Mouse (Mus musculus) gonadal fat pad, adult 2 months (tissue): ENCODE data around the gene Galnt14. TPM values are rescaled to one million over a fixed set of nuclear protein-coding genes. Genes with fewer than 3 reads are reported as not detected.

Experiments
- DNase-seq: peaks from one replicate; pipeline ENCODE4 v3.0.0-alpha.2; 2012; ENCODE audit warnings: low read depth
- polyA plus RNA-seq: library from polyadenylated mRNA; depleted of rRNA; stranded (reverse); fragments of >200 nt; gene quantifications from 2 replicates; pipeline ENCODE4 v1.2.3, GENCODE M21; 2012; rRNA removed

Galnt14 gene
- polyA plus RNA-seq = 10.4 and 15.0 TPM in 2 replicates

DNA sequence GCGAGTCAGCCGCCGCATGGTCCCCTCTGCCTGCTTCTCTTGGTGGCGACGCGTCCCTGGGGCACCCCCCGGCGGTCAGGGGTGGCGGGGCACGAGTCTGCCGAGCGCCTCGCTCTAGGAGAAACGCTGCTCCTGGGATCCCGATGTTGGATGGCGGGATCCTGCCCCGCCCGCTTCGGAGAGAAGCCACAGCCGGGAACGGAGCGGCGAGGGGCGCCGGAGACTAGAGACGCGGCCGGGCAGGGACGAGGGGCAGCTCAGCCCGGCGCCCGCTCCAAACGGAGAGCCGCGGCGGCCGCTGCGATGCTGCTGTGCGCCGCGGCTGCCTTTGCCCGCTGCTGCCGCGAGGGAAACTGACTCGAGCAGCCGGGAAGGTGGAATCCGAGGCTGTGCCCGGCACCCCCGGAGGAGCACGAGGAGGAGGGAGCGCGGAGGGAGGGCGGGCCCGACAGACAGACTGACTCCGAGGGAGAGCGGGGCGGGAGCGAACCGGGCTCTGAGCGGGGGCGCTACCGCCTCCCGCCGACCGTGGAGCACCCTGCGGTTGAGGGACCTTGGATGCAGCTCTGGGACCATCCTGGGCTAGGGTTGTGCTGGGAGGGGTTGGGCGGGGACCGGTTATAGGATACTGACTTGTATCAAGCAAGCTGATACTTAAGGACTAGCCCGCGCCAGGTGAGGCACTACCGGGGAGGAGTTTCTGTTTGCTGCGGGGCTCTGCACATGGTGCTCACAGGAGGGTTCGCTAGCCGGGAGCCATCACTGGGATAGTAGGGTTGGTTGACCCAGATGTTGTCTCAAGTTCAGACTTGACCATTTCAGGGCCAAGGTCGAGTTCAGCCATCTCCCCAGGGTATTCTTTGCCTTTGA is at the start of gene Galnt14:
TSS of gene Galnt14 (minus strand) at position 412 of the 870 bp plus-strand sequence.
- no peak for DNase-seq

DNA sequence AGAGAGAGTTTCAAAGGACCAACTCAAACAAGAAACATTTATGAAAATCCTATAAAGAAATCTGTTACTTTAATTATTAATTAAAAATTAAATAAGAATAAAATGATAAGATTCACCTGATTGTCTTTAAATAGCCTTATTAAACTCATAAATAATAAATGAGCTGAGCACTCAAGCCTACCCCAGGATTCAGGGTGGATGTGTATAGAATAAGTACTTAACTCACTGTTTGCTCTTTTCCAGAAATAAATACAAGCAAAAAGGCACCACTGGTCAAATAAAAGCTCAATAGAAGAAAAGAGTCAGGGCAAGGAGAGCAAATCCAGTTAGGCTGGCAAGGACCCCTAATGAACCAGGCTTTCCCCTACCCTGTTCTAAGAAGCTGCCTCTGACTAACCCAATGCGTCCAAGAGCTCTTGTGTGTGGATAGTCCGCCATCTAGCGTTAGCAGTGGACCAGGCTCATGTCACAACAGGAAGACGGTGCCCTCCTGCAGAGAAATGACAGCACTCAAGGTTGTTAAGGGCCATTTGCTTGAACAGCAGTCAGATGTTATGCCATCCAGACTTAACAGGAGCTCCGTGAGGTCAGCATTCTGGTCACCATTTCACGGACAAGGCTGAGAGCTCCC is 33.5 kb upstream of the Galnt14 start:
- DNase-seq = no peak

DNA sequence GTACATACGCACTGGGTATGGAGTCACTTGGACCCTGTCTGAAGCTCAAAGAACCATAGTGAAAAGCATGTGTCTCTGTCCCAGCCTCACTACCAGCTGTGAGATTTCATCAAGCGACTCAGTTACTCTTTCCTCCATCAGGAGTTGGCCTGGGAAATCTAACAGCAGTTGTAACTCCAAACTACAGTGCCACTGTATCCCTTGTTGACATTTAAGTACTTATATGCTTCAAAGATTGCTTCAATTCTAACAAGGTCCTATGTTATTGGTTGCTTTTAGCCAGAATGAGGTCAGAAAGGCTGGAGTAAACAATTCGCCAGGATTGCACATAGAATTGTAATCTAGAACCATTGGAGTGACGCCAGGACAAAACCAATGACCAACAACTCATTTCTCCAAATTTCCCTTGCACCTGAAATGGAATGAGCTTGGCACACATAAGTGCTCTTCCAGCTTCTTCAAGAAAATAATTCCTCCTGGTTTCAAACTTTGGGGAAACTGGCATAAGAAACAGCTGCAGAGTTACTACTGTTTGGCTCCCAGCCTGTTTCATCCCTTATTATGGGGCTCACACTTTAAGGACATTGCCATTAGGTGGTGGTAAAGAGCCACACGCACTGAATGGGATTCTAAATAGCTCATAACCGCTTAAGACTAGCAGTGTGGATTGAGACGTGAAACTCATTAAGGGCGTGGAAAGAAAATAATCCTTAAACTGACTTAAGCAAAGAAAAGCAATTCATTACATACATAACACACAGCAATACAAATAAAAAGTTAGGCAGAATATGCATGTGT is 13.8 kb upstream of the Galnt14 start:
- DNase-seq = no peak

DNA sequence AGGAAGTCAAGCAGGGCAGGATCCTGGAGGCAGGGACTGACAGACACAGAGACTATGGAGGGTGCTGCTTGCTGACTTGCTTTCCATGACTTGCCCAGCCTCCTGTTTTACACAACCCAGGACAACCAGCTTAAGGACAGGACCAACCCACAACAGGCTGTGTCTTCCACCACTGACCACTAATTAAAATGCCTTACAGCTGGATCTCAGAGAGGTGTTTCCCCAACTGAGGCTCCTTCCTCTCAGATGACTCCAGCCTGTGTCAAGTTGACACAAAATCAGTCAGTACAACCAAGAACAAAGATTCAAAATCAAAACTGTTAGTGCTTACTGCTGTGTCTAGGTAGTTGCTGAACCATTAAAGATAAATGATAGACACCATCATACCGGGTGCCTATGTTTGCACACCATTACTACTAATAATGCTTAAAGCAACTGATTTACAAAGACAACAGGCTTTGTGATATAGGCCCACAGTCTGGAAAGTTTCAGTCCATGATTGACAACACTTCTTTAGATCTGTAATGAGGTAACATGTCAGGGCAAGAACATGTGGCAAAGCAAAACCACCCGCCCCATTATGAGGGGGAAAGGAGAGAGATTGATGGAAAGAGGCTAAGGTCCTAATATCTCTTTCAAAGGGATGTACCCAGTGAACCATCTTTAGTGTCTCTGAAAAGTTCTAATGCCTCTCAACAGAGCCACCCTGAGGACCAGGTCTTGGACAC is 8.9 kb upstream of the Galnt14 start:
- DNase-seq = no peak

DNA sequence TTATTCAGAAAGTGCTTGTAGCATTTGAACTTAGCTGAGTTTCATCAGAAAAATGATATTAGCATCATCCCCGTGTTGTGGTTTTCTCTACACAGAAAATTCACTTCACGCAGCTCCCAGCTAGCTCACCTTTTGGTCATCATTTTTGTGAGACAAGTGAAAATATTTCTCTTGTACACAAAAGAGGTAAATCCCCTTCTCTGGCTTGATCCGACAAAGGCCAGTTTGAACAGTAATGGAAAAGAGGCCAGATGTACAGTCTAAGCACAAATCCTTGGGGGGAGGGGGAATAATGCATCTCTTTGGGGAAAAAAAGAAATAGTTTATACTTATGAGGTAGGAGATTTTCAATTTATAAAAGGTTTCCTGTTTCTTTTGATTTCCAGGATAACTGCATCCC is 6.4 kb upstream of the Galnt14 start:
- DNase-seq = no peak

DNA sequence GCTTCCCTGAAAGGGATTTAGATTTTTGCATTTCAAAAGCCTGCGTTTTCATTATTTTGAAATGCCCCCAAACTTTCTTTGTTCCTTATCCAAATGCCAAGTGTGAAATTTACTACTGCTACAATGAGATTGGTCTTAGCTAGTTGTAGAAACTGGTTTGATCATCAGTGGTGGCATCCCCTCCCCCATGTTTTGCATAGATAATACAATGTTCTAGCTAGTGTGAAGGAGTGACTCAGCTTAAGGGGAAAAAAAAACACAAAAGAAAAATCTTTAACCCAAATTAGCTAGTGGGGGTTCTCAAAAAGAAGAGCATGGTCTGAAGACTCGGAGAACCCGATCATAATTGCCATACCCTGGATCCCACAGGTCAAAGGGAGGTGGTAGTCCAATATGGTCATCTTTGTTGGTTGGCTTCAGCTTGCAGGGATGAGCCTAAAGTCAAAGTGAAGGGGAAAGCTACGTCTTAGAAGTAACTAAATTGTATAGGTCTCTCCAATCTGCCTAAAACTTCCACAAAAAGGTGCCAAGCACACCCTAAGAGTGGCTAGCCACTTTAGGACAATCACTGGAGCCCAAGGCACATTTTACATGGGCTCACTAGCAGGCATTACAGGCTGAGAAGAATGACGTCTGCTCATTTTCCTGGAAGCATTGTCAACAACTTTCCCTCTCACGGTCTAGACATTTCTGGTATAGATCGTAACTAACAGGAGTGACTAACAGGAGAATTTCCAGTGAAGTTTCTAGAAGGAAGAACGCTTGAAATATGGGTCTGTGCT is 4.4 kb upstream of the Galnt14 start:
- DNase-seq = no peak

DNA sequence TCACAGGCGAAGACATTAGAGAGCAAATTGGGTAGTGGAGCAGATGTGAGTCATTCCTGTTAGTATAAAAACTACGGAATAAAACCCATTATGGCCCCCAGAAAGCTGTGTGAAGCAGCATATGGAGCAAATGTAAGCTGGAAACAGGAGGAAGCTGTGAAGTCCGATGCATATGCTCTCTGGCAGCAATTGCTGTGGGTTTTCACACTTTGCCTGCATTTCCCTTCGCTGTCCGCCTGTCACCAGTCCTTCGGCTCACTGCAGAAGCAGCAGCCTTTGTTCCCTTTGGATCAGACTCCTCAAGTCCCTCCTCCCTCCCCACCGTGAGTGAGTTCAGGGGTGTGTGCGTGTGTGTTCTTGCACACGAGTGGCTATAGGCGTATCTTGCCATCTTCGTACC is 3.1 kb upstream of the Galnt14 start:
- no peak for DNase-seq

DNA sequence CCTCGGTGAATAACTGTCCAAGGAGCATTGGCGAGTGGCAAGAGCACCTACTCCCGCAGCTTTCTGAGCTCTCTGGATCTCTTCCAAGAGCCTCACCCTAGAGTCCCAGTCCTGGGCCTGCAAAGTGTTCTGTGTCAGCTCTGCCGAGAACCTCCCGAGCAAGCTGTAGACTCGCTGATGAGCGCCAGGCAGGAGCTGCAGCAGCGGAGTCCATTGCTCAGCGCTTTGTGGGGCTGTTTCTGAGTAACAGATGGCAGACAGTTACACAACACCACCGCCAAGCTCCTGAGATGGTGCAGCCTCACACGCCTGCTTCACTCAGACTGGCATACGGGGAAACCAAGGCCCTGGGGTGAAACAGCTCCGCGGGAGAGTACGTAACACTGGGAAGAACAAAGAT is 1.7 kb upstream of the Galnt14 start:
- no peak for DNase-seq

DNA sequence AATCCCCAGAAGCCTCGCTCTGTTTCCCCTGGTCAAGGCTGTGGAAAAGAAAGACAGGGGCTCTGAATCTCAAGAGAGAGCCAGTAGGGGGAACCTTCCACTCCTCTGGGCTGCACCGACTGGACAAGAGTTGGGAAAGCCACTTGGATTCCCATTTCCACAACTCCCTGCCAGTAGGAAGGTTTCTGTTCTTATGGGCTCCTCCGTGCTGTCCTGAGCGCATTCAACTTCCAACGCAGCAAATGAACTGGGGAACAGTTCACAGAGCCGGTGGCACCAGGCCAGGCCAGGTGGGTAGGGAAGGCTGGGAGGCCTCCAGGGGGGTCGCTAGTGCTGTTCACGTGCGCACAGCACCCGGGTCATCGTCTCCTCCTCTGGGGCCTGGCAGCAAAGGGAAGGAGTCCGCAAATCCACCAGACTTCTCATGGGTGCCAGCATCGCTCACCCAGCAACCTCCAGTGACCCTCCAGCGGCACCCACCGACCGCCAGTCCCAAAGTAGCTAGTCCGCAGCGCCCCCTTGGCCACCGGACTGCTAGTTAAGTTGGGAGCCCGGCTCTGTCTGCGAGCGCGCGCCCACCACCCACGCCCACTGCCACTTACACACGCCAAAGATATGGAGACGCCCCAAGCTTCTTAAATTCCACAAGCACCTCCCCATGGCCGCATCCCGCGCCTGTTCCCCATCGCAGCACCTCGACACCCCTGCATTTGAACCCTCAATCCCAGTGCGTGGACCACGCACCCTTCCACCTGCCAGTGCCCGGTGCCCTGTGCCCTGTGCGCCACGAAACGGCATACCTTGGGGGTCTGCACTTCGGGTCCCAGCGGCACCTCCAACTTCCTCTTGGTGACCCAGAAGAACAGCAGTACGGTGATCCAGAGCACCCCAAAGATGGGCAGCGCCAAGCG is 867 bp downstream of the Galnt14 start:
- no peak for DNase-seq

DNA sequence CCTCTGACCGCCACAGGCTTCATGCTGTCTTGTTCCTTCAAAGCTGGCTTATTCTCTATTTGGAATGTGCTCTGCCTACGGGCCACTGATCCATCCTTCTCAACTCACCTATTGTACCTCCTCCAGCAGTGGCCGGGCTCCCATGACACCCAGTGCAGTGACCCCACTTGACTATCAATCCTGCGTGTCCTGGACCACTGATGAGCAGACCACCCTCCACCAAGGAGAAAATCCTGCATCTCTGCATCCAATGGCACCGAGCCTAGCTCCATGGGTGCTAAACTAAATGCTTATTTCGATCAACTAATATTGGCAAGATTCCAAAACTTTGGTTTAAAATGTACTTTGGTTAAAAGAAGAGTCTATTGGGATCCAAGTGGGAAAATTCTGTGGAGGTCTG is 1.8 kb downstream of the Galnt14 start:
- no peak for DNase-seq

DNA sequence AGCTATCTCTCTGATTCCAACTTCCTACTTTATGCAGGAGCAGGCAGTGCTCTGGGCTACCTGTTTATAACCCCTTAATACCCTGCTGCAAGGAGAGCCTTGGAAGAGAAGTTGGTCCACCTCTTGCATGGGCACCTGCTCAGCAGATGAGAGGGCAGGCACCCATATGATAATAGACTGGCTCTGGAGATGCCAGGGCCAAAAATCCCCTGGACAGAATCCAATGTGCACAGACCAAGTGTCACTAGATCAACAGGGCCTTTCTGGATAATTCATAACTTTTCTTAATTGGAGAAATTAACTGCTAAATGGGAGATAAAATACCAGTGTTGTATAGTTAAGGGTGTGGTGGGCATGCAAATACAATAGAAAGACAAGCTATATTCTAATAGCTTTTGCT is 6.7 kb downstream of the Galnt14 start:
- no peak for DNase-seq

DNA sequence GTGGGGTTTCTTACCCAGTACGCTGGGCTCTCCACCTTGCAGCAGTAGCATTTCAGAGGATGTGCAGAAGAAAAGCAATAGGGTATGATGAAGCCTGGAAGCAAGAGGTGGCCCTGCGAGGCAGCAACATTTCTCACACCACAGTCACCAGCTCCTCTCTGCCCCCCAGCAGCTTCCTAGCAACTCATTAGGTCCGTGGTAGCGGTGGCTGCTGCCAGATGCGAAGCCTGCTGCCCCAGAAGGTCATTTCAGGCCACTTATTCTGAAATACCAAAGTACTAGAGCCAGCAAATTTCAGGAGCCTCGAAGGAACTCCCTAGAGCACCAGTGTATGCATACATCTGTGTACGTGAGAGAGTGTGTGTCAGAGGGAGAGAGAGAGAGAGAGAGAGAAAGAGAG is 9.2 kb downstream of the Galnt14 start:
- DNase-seq = no peak

DNA sequence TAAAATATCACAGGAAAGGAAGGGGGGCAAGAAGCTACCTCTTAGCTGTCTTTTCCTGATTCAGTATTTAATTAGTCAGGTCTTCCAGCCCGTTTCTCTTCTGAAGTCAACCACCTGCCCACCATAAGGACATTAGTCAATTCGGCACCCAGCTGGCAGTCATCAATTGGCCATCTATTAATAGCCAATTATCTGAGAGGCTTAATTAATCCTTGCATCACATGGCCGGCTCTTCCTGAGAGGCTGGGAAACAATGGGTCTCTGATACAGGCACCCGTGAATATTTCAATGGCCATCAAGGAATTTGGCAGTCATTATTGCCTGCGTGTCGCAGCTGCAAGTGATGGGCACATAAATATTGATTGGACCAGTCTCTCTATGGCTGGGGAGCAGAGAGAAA is 10.4 kb downstream of the Galnt14 start:
- DNase-seq = no peak

DNA sequence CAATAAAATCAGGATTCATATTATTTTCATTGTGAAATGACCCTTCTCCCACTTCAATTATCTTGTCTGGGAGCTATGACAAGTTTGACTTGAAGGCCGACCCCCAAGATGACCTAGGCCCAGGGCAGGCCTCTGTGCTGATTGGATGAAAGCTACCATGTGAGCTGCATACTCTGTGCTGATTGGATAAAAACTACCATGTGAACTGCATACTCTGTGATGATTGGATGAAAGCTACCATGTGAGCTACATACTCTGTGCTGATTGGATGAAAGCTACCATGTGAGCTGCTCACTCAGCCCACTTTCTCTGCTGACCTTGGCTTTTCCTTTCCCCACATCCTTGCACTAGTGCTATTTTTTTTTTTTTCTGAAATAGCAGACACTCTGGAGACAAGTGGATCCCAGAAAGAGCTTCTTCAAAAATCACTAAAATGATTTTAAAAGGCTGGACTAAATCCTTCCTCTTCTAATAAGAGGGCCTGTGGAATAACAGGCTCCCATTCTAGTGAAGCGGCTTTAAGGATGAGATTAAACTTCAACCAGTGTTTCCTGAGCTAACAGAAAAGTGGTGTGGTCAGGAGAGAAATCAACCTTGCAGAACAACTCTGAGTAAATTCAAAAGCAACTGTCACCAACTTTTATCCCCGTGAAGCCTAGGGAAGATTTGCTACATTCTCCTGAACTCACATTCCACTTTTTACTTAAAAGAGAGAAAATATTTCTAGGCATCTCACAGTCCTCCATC is 15.9 kb downstream of the Galnt14 start:
- DNase-seq = no peak

DNA sequence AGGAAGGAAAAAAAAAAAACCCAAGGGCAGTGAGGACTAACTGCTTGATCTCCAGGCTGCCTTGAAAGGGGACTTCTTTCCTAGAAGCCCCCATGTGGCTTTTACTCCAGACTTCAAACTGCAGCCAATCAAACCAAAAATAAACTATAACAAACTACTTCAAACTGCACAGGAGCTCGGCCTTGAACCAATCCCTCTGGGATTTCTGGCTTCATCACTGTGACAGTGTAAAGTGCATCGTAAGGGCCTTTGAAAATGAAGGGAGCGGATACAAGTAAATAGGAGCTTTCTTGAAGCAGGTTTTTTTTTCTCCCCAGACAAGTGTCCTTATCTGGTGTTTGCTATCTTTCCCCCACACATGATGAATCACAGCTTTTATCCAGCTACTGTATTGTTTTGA is 22.0 kb downstream of the Galnt14 start:
- DNase-seq = no peak

DNA sequence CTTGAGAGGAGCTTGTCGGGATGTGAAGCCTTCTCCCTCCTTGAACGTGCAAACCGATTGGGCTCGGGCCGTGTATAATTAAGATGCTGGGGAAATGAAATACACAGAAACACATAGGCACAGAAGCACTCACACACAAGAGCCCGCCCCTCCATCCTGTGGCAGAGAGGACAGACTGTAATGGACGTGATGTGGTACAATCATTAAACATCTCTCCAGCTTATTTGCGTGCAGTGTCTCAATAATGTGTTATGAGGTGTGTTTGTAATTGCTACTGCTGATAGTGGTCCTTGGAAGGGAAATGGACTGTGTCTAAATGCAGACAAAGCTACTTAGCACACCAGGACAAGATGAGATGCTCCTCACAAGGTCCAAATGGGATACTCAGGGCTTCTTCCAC is 24.0 kb downstream of the Galnt14 start:
- no peak for DNase-seq

DNA sequence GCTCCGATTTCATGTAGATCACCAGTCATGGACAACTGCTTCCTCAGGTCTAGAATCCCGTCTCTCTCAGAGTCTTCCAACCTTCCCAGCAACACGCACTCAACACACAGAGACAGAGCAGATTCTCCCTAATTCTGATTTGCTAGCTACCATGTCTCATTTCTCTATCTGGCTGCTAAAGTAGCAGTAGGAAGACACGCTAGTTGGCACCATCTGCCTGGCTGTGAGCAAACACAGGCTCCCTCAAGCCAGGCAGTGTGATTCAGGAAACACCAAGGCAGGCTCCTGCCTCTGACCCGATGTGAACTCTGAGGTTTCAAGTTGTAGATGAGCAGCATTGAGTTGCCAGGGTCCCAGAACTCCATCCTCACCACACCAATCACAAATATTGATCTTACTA is 25.5 kb downstream of the Galnt14 start:
- DNase-seq = no peak

DNA sequence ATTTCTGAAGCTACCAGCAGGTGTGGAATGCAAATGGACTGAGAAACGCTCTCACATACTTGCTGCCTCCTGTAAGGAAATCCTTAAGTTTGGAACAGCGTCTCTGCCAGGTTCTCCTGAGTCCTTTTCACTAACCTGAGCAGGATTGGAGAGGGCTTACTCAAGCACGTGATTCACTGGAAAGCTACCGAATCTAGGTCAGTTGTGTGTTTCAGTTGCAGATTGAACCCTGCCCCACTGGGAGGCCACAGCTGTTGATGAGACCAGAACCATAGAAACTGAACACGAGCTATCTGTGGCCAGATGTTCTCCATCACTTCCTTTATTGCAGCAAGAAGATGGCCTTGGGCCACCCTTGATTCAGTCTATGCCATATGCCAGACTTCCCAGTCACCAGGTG is 38.3 kb downstream of the Galnt14 start:
- no peak for DNase-seq

DNA sequence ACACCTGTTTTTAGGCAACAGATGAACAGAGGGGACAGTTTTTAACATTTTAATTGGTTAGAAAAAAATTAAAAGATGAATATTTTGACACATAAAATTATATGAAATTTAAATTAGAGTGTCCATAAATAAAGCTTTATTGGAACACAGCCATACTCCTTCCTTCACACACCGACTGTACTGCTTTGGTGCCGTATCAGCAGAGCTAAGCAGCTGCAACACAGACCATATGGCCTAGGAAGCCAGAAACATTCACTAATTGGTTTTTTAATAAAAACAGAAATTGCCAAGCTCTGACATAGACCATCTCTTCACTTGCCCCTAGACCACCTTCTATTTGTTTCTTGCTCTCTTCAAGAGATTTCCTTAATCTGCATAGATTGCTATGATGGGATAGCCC is 40.2 kb downstream of the Galnt14 start:
- no peak for DNase-seq
